Mouse (Mus musculus): ENCODE measurements around the gene 2010111I01Rik.
"Not testable (repeated sequence)": the region's sequence is repeated elsewhere in the genome, so short reads cannot be mapped to it uniquely, and the experiment has no call there.

The 2010111I01Rik gene

GRCm38 (mm10) chr13:63198038-63198437 is 233.3 kb downstream of the 2010111I01Rik start:
- no peak for DNase-seq (ENCODE audit: low read depth, low spot score)

GRCm38 (mm10) chr13:63199588-63199987 is 234.9 kb downstream of the 2010111I01Rik start:
- no peak for DNase-seq (ENCODE audit: low read depth, low spot score)

- no peak for DNase-seq (ENCODE audit: low read depth, low spot score)
Measured at GRCm38 (mm10) chr13:63203502-63204278, 239.0 kb downstream of the 2010111I01Rik start.

GRCm38 (mm10) chr13:63205750-63206149 is 241.1 kb downstream of the 2010111I01Rik start:
- no peak for DNase-seq (ENCODE audit: low read depth, low spot score)

GRCm38 (mm10) chr13:63206396-63206795 is 241.7 kb downstream of the 2010111I01Rik start:
- no peak for DNase-seq (ENCODE audit: low read depth, low spot score)

- no peak for DNase-seq (ENCODE audit: low read depth, low spot score)
Measured at GRCm38 (mm10) chr13:63216537-63216936, 251.8 kb downstream of the 2010111I01Rik start.

- no peak for DNase-seq (ENCODE audit: low read depth, low spot score)
Measured at GRCm38 (mm10) chr13:63223026-63223770, 258.5 kb downstream of the 2010111I01Rik start.

GRCm38 (mm10) chr13:63225796-63226583 is 261.3 kb downstream of the 2010111I01Rik start:
- no peak for DNase-seq (ENCODE audit: low read depth, low spot score)

- DNase-seq (ENCODE audit: low read depth, low spot score), result no peak
Measured at GRCm38 (mm10) chr13:63227785-63228184, 263.1 kb downstream of the 2010111I01Rik start.

GRCm38 (mm10) chr13:63230955-63231701 is 266.4 kb downstream of the 2010111I01Rik start:
- DNase-seq (ENCODE audit: low read depth, low spot score), result no peak

- DNase-seq (ENCODE audit: low read depth, low spot score), result no peak
Measured at GRCm38 (mm10) chr13:63231702-63232070, 267.0 kb downstream of the 2010111I01Rik start.

GRCm38 (mm10) chr13:63232558-63232957 is 267.9 kb downstream of the 2010111I01Rik start:
- DNase-seq (ENCODE audit: low read depth, low spot score), result no peak

GRCm38 (mm10) chr13:63234520-63234919 is 269.8 kb downstream of the 2010111I01Rik start:
- not testable (repeated sequence) for DNase-seq (ENCODE audit: low read depth, low spot score)

- no peak for DNase-seq (ENCODE audit: low read depth, low spot score)
Measured at GRCm38 (mm10) chr13:63235551-63235950, 270.9 kb downstream of the 2010111I01Rik start.

GRCm38 (mm10) chr13:63236159-63236893 is 271.6 kb downstream of the 2010111I01Rik start:
- no peak for DNase-seq (ENCODE audit: low read depth, low spot score)

GRCm38 (mm10) chr13:63238045-63238444 is 273.4 kb downstream of the 2010111I01Rik start:
- DNase-seq (ENCODE audit: low read depth, low spot score), result no peak

GRCm38 (mm10) chr13:63239301-63239804 is 274.7 kb downstream of the 2010111I01Rik start:
- no peak for DNase-seq (ENCODE audit: low read depth, low spot score)

- peak; percentile 22 for DNase-seq (ENCODE audit: low read depth, low spot score)
Measured at GRCm38 (mm10) chr13:63239877-63240671, 275.4 kb downstream of the 2010111I01Rik start.

- no peak for DNase-seq (ENCODE audit: low read depth, low spot score)
Measured at GRCm38 (mm10) chr13:63240835-63241234, 276.1 kb downstream of the 2010111I01Rik start.

- DNase-seq (ENCODE audit: low read depth, low spot score), result no peak
Measured at GRCm38 (mm10) chr13:63241665-63242064, 277.0 kb downstream of the 2010111I01Rik start.

Data from c-Kit-negative CD71-positive TER-119-positive erythroid progenitor cells, embryonic 14.5 days (primary cell).